Mouse (Mus musculus): ENCODE measurements around the gene Celf5. TPM values are rescaled to one million over a fixed set of nuclear protein-coding genes. Genes with fewer than 3 reads are reported as not detected.
"Not testable (repeated sequence)": the region's sequence is repeated elsewhere in the genome, so short reads cannot be mapped to it uniquely, and the experiment has no call there.

Gene Celf5
- polyA plus RNA-seq, 1 experiment from 2014 or later, result 60.1 TPM

DNA sequence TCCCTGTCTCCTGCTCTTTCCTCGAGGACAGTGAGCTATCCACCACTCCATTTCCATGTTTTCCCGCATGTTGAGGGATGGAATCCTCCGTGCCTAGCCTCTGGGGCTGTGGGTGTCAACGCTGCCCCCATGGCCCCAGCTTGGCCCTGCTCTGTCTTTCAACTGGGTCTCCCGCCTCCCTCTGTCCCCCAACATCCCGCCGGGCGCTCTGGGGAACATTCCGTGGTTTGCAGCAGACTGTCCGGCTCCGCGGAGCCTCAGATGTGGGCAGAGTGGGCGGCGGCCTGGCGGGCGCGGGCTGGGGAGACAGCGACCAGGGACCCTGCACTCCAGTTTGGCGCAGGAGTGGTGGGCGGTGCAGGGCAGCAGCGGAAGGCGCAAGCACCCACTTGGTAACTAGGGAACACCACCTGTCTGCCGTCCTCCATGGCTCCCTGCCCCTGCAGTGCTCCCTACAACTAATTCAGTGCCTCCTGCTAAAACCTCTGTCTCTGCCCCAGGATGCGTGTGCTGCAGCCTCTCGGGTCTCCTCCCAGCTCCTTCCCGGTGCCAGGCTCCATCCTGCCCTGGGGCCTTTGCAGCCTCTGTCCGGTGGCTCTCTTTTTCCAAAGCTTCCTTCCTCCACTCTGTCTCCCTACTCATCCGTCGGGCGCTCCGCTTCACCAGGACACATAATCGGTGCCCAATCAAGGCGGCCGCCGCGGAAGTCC, 30.1 kb downstream of the Celf5 start:
- Histone ChIP-seq H3K4me2 (ENCODE audit: low read length) (no peak overlapping the region), H3K27ac (ENCODE audit: low read depth, low read length) (no peak overlapping the region), H3K36me3 (ENCODE audit: control insufficient read depth, insufficient read depth, low read length) (no peaks in the 10 kb centered on the region), H3K9ac (ENCODE audit: low read depth, low read length) (no peak overlapping the region; the same call in 1 of the 2 replicates), H3K9me3 (ENCODE audit: control insufficient read depth, low read length) (no peaks in the 10 kb centered on the region), H3K4me1 (ENCODE audit: control insufficient read depth, insufficient read depth, low read depth, low read length) (no peaks in the 10 kb centered on the region), H3K27me3 (replicated peaks; ENCODE audit: control insufficient read depth, insufficient read depth, low read length) (peaks cover 39% of the 10 kb centered on the region), H3K4me3 (ENCODE audit: low read length) (no peak overlapping the region)
- no peak for ATAC-seq
- 11% methylated on average over 36 of the region's 36 CpGs for WGBS

DNA sequence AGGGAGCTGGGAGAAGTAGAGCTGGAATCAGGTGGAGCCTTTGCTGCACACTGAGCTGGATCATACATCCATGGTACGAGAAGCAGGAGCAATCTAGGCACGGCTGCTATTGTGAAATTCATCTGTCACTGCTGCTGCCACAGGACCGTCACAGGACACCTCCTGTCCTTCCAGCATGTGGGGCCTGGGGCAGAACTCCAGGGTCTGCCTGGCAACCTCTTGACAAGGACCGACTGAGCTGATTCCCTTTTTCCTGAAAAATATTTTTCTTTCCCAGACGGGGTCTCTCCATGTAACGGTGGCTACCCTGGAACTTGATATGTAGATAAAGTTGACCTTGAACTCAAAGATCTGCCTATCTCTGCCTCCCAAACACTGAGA, 31.2 kb downstream of the Celf5 start:
- no peak overlapping the region for H3K9ac ChIP-seq (ENCODE audit: low read depth, low read length)
- H3K4me2 ChIP-seq (ENCODE audit: low read length), result no peak overlapping the region
- H3K4me3 ChIP-seq (ENCODE audit: low read length), result no peak overlapping the region
- ATAC-seq, result no peak
- H3K9me3 ChIP-seq (ENCODE audit: control insufficient read depth, low read length), result no peaks in the 10 kb centered on the region
- H3K4me1 ChIP-seq (ENCODE audit: control insufficient read depth, insufficient read depth, low read depth, low read length), result no peaks in the 10 kb centered on the region
- 62% methylated on average over 6 of the region's 6 CpGs for WGBS
- peaks cover 33% of the 10 kb centered on the region for H3K27me3 ChIP-seq (replicated peaks; ENCODE audit: control insufficient read depth, insufficient read depth, low read length)
- no peaks in the 10 kb centered on the region for H3K36me3 ChIP-seq (ENCODE audit: control insufficient read depth, insufficient read depth, low read length)
- H3K27ac ChIP-seq (ENCODE audit: low read depth, low read length), result no peak overlapping the region

DNA sequence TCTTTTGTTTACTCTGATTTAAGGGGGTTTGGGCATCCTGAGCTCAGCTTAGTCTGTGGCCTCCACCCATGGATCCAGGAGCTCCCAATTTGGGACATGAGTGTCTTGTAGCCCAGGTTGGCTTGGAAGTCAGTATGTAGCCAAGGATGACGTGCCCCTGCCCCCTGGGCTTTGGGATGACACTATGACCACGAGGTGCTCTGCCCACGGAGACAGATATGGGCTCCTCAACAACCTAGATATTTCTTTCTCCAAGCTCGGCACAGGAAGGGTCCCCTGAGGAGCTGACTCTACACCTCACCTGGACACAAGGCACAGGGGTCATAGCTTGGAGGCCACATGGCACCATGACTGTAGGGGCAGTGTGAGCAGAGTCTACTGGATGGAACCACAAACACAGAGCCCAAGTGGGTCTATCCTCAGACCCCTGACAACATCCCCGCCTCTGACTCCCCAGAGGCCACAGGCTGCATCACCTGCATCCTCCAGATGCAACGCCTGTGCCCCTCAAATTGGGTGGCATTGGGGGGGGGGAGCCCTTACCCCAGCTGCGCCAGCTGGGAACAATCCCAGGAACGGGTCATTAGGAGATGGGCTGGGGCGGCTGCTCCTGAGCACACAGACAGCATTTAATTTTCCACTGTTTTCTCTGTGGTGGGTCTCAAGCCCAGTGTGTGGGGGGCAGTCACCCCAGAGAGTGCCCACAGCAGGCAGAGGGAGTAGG, 31.7 kb downstream of the Celf5 start:
- no peak overlapping the region for H3K9ac ChIP-seq (ENCODE audit: low read depth, low read length)
- H3K27ac ChIP-seq (ENCODE audit: low read depth, low read length), result no peak overlapping the region
- no peaks in the 10 kb centered on the region for H3K9me3 ChIP-seq (ENCODE audit: control insufficient read depth, low read length)
- H3K4me3 ChIP-seq (ENCODE audit: low read length), result no peak overlapping the region
- H3K36me3 ChIP-seq (ENCODE audit: control insufficient read depth, insufficient read depth, low read length), result no peaks in the 10 kb centered on the region
- no peak for ATAC-seq
- H3K27me3 ChIP-seq (replicated peaks; ENCODE audit: control insufficient read depth, insufficient read depth, low read length), result peaks cover 33% of the 10 kb centered on the region
- no peak overlapping the region for H3K4me2 ChIP-seq (ENCODE audit: low read length)
- no peaks in the 10 kb centered on the region for H3K4me1 ChIP-seq (ENCODE audit: control insufficient read depth, insufficient read depth, low read depth, low read length)
- 64% methylated on average over 9 of the region's 9 CpGs for WGBS

DNA sequence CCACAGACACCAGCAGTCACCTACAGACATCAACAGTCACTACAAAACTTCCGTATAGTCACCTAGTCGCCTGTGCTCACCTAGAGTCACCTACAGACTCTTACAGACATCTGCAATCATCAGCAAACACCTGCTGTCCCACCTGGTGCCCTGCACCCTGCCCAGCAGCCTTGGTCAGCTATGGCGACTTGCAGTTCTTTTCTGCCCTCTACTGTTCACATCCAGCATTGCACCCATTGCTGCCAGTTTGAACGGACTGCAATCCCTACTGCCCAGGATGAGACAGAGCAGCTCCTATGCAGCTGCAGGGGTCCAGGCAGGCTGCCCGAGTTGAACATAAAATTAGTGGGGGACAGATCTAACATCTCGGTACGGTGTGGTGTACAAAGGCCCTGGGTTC, 32.4 kb downstream of the Celf5 start:
- no peak overlapping the region for H3K4me3 ChIP-seq (ENCODE audit: low read length)
- H3K4me1 ChIP-seq (ENCODE audit: control insufficient read depth, insufficient read depth, low read depth, low read length), result no peaks in the 10 kb centered on the region
- peak; percentile 81 for ATAC-seq
- H3K27ac ChIP-seq (ENCODE audit: low read depth, low read length), result no peak overlapping the region
- WGBS, result 3% methylated on average over 7 of the region's 7 CpGs
- peaks cover 28% of the 10 kb centered on the region for H3K27me3 ChIP-seq (replicated peaks; ENCODE audit: control insufficient read depth, insufficient read depth, low read length)
- no peak overlapping the region for H3K9ac ChIP-seq (ENCODE audit: low read depth, low read length)
- H3K36me3 ChIP-seq (ENCODE audit: control insufficient read depth, insufficient read depth, low read length), result no peaks in the 10 kb centered on the region
- H3K9me3 ChIP-seq (ENCODE audit: control insufficient read depth, low read length), result no peaks in the 10 kb centered on the region
- no peak overlapping the region for H3K4me2 ChIP-seq (ENCODE audit: low read length)

DNA sequence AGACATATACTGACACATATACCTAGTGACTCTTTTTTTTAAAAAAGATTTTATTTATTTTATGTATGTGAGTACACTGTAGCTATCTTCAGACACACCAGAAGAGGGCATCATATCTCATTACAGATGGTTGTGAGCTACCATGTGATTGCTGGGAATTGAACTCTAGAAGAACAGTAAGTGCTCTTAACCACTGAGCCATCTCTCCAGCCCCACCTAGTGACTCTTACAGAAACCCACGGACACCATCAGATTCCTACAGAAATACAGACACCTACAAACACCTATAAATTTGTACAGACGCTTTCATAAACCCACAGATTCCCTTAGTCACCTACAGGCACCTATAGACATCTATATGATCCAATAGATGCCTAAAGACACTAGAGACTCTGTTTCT, 37.0 kb downstream of the Celf5 start:
- WGBS, result 44% methylated on average over 2 of the region's 2 CpGs
- not testable (repeated sequence) for H3K9ac ChIP-seq (ENCODE audit: low read depth, low read length); ATAC-seq

DNA sequence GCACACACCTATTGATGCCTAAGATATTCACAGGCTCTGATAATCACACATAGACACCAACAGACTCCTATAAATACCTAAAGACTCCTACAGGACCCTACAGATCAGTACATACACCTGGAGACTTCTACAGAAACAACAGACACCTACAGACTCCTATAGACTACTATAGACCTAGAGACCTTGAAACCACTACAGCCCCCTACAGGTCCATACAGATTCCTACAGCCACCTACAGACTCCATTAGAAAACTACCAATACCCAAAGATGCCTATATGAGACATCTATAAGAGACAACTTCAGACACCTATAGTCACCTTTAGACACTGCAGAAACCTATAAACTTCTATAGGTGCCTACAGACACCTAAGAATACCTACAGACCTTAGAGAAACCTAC, 41.5 kb downstream of the Celf5 start:
- Histone ChIP-seq H3K27me3 (replicated peaks; ENCODE audit: control insufficient read depth, insufficient read depth, low read length) (peaks cover 5% of the 10 kb centered on the region), H3K4me2 (ENCODE audit: low read length) (no peak overlapping the region), H3K9me3 (ENCODE audit: control insufficient read depth, low read length) (no peaks in the 10 kb centered on the region), H3K4me3 (ENCODE audit: low read length) (no peak overlapping the region), H3K9ac (ENCODE audit: low read depth, low read length) (no peak overlapping the region), H3K36me3 (ENCODE audit: control insufficient read depth, insufficient read depth, low read length) (no peaks in the 10 kb centered on the region), H3K27ac (ENCODE audit: low read depth, low read length) (no peak overlapping the region), H3K4me1 (ENCODE audit: control insufficient read depth, insufficient read depth, low read depth, low read length) (no peaks in the 10 kb centered on the region)
- no peak; the same call in 1 of the 2 replicates for ATAC-seq

More for the DNA sequence above, 37.0 kb downstream of the Celf5 start:
- not testable (repeated sequence) for H3K4me1 ChIP-seq (ENCODE audit: control insufficient read depth, insufficient read depth, low read depth, low read length); H3K4me3 ChIP-seq (ENCODE audit: low read length); H3K27me3 ChIP-seq (replicated peaks; ENCODE audit: control insufficient read depth, insufficient read depth, low read length); H3K27ac ChIP-seq (ENCODE audit: low read depth, low read length); H3K4me2 ChIP-seq (ENCODE audit: low read length); H3K9me3 ChIP-seq (ENCODE audit: control insufficient read depth, low read length); H3K36me3 ChIP-seq (ENCODE audit: control insufficient read depth, insufficient read depth, low read length)

DNA sequence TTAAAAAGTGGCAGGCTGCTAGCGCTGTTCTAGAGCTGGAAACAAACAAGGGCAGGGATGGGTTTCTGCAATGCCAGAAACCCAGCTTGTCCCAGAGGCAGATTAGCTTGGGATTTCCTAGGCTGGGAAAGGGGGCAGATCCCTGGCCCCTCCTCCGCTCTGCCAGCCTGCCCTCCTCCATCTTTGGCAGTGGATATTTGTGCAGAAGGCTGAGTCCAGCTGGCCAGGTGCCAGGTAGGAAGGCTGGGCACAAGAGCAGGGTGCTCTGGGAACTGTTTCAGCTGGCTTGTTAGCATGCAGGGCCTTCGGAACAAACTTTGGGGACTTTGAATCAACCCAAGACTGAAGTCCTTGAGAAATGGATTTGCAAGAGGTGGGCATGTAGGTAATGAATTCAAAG, 47.1 kb downstream of the Celf5 start:
- 34% methylated on average over 3 of the region's 3 CpGs for WGBS
- peak; percentile 26; the same call in 1 of the 2 replicates for ATAC-seq
- Histone ChIP-seq H3K9ac (ENCODE audit: low read depth, low read length) (no peak overlapping the region), H3K9me3 (ENCODE audit: control insufficient read depth, low read length) (no peaks in the 10 kb centered on the region), H3K36me3 (ENCODE audit: control insufficient read depth, insufficient read depth, low read length) (no peaks in the 10 kb centered on the region), H3K4me2 (ENCODE audit: low read length) (no peak overlapping the region), H3K4me1 (ENCODE audit: control insufficient read depth, insufficient read depth, low read depth, low read length) (peaks cover 20% of the 10 kb centered on the region), H3K27me3 (replicated peaks; ENCODE audit: control insufficient read depth, insufficient read depth, low read length) (no peaks in the 10 kb centered on the region), H3K4me3 (ENCODE audit: low read length) (no peak overlapping the region), H3K27ac (ENCODE audit: low read depth, low read length) (peak overlapping the region; percentile 45)

DNA sequence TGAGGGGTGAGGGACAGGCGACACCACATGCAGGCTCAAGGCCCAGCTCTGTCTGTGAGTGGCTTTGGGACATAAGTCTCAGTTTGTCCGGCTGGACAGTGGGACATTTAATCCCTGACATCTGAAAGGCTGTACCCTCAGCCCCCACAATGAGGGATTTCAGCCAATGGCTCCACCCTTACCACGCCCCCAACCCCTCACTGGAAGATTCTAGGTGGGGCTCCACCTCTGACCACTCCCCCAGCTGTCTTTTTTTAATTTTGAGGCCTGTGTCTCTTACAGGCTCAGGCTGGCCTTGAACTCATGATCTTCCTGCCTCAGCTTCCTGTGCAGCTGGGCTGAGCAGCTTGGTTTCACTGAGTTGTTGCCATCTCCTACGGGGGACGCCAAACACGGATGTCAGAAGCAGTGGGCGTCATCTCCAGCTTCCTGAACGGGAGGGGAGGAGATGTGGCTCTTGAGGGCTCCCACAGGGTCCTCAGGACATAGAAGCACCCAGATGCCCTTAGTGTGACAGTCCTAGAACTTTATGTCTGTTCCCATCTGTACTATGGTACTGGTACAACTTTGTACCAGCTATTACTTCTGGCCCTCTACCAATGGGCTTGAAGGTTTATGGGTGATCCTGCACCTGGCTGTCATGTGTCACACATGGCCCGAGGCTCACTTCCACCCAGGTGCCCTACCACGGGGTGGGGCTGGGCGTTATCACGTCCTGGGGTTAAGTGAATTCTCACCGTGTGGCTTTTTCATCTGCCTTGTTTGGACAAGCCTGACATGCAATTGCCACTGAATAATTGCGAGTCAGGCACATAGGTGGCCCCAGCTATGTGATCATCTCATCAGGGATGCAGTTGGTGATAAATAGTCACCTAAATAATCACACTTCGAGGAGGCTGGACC, 47.9 kb downstream of the Celf5 start:
- no peaks in the 10 kb centered on the region for H3K36me3 ChIP-seq (ENCODE audit: control insufficient read depth, insufficient read depth, low read length)
- H3K4me2 ChIP-seq (ENCODE audit: low read length), result no peak overlapping the region
- H3K4me3 ChIP-seq (ENCODE audit: low read length), result no peak overlapping the region
- 68% methylated on average over 15 of the region's 15 CpGs for WGBS
- no peak overlapping the region for H3K9ac ChIP-seq (ENCODE audit: low read depth, low read length)
- peak overlapping the region; percentile 45 for H3K27ac ChIP-seq (ENCODE audit: low read depth, low read length)
- no peak for ATAC-seq
- no peaks in the 10 kb centered on the region for H3K27me3 ChIP-seq (replicated peaks; ENCODE audit: control insufficient read depth, insufficient read depth, low read length)
- H3K9me3 ChIP-seq (ENCODE audit: control insufficient read depth, low read length), result no peaks in the 10 kb centered on the region
- peaks cover 22% of the 10 kb centered on the region for H3K4me1 ChIP-seq (ENCODE audit: control insufficient read depth, insufficient read depth, low read depth, low read length)
